Mouse (Mus musculus): ENCODE data around the gene Fam71b.
"Not testable (repeated sequence)": the region's sequence is repeated elsewhere in the genome, so short reads cannot be mapped to it uniquely, and the experiment has no call there.

The Fam71b gene

DNA sequence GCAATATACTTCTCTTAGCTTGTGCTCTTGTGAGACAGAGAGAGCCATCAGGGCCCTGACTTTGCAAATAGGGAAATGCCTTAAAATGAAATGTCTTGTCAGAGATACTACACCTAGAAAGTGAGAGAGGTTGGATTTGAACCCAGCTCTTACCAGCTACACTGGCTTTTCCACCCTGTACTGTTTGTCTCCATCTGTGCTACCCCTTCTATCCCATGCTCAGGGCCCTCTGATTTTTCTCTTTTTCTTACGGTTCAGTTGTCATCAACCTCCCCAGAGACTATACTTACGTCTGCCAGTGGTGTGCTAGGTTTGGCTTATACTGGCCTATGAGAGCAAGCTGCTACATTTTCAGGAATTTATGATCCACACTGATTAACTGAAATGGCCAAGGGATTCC is 11.4 kb upstream of the Fam71b start:
- no peak for DNase-seq

DNA sequence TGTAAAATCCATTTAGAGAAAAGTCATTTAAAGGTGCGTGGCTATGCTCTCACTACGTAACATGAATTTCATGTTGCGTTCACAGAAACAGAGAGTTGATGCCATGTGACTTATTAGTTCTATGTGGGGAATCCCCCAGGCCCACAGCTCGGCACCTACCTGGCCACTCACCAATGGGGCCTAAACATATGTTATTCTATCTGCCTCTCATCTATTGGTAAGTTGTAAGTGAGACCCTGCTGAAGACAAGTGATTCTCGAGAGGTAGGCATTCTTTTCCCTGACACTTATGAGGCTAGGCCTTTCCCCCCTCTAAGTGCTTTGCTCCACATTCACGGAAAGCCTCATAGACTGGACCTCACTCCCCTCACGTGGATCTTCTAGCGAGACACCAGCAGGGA is 9.8 kb upstream of the Fam71b start:
- DNase-seq: no peak

DNA sequence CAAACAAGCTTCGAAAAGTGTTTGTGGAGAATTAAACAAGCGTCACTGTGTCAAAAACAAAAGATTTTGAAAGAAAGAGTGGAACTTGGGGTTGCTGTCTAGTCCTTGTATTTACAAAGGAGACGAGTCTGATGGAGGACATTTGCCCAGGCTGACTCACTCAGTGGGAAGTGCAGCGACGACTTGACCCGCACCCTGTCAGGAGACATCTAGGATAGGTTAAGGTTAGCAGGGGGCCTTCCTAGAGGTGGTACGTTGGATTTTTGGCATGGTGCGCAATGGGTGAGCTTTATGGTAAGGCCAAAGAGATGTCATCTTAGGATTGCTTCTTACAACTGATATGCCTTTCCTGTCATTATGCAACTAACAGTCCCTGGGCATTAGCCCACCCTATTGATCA is 9.3 kb upstream of the Fam71b start:
- no peak for DNase-seq

DNA sequence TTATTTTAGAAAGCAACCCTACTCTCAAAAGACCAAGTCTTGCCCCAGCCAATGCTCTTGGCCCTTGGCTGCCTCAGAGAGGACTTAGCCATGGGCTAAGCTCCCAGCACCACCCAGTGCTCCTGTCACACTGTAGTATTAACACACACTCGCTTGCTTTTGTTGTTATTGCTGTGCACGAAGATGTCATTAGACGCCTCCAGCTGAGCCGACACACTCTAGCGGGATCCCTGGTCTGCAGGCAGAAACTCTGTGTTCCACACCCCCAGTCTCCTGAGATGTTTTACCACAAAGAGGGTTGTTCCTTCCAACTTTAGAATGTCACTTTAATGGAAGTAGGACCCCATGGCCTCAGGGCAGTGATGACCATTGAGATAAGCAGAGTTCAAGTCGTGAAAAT is 7.9 kb upstream of the Fam71b start:
- DNase-seq: peak; percentile 67

DNA sequence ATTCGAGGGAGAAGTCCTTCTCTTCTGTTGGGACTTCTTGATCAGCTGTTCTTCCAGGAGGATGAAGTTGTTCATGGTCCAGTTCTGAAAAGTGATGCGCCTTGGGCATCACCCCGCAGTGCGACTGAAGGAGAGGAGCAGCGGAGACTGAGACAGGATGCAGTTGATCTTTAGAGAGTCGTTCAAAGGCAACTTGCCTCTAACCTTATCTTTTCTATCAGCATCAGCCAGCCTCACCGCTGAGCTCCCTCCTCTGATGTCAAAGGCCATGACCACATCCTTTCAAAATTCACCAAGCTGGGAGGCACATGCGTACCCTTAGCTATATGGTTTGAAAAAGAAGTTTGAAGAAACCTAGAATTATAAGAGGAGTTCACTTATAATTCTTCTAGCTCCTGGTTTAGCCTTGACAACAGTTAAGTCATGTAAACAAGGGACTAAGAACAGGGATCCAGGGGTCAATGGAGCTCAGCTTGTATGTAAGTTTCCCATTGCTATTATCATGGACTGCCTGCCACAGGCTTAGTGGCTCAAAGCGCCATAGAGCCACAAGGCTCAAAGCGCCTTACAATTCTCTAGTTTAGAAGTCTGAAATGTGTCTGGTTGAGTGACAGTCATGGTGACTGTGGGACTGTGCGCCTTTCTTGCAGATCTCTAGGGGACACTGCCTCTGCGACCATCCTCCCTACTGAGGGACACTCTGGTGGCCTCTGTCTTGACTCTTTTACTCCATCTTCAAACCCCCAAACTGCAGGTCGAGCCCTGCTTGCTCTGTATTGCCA is 6.8 kb upstream of the Fam71b start, which contains the start of gene Itk:
Gene Itk, minus strand, starts transcription at position 180 of the 782 bp plus-strand sequence.
- peak; percentile 78 for DNase-seq

DNA sequence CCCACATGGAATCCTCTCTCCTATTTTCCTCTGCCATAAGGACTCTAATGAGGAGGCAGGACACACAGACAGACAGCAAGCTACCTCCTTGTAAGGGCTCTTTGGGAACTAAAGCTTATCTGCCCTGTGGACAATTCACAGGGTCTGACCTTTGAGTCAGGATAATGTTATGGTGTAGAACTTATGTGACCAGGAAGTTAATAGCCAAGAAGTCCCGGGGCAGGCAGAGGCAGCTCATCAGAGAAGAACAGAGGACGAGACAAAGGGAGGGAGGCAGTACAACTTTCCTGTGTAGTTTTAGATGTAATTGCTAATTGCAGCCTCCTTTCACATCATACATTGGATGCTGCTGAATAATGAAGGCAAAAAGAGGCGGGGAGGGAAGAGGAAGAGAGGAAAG is 5.7 kb upstream of the Fam71b start:
- no peak for DNase-seq

DNA sequence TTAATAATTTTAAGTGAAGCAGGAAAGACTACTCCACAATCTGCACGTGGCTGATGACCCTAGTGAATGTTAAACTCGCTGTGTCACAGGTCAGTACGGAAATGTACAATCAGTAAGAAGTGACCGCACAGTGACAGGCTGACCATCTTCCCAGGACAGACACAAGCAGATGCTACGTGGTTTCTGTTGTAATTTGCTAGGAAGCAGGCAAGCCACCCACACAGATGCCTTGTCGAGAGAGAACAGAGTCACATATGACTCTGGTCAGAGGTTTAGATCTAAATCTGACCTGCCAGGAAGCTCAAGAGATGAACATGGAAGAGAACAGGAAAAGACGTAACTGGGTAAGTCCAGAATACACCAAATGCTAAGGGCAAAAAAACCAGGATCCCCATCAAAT is 3.5 kb upstream of the Fam71b start:
- DNase-seq: no peak

DNA sequence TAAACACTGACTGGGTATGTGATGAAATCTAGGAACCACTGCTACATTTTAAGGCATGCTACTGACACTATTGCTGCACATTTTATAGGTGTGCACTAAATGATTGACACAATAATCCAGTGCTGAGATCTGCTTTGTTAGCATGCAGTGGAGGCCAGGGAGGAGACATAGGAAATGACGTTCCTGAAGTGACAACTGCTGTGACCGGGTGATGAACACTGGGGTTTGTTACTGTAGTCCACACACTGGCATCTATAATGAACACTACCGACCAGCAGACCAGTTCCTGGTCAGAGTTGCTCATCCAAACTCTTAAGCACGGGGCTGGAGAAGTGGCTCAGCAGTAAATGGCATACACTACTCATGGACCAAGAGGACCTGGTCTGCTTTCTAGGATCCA is 2.9 kb upstream of the Fam71b start:
- DNase-seq: no peak

DNA sequence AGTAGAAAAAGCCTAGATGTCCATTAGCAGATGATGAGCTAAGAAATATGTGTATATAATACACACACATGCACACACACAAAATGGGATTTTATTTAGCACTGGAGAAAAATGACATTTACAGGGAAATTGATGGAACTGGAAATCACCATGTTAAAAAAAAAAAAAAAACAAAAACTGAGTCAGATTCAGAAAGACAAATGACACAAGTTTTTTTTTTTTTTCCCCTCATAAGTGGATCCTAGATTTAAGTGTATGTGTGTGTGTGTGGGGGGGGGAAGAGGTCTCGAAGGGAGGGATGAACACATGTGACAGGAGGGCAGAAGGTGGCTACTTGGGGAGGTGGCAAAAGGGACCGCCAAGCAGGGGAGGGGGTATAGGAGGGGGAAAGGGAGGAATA is 1.3 kb upstream of the Fam71b start:
- no peak for DNase-seq

DNA sequence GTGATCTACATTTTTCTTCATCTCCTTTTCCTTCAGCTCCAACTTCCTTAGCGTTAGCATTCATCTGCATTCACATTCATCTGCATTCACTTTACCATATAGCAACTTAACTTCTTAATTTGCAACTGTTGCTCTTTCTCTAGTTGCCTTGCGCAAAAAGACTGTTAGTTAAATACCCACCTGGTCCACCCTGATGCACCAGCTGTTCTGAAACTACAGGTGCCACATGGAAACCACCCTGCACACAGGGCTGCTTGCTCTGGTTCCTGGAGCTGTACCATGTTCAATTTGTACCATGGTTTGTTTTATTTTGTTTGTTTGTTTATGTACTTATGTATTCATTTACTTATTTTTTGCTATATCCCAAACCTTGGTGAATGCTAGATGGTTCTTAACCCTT is 661 bp upstream of the Fam71b start:
- DNase-seq: peak; percentile 64

DNA sequence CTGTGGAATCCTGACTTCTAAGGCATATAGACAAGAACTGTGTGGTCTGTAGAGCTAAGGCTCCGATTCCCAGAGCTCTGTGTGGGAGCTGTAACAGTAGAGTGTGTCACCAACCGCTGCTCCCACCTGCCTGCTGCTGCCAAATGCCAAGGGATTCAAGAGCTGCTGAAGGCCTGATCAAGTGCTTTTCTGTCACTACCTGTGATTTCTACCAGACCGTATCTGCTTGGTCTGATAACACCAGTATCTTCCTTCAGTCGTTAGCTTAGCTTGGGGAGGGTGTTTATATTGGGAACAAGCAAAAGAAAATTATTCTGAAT is 461 bp downstream of the Fam71b start:
- DNase-seq: no peak

DNA sequence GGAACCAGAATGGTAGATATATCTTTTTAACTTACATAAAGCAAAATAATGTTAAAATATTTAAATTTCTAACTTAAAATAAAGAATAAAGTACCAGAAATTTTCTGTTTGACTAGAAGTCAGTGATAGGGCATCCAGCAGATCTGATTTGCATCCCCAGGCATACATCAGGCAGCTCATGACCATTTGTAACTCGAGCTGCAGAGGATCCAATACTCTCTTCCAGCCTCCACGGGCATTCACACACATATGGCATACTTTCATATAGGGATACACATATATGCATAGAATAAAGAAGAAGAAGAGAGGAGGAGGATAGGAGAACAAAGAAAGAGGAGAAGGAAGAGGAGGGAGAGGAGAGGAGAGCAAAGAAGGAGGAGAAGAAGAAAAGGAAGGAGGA is 1.5 kb downstream of the Fam71b start:
- no peak for DNase-seq

DNA sequence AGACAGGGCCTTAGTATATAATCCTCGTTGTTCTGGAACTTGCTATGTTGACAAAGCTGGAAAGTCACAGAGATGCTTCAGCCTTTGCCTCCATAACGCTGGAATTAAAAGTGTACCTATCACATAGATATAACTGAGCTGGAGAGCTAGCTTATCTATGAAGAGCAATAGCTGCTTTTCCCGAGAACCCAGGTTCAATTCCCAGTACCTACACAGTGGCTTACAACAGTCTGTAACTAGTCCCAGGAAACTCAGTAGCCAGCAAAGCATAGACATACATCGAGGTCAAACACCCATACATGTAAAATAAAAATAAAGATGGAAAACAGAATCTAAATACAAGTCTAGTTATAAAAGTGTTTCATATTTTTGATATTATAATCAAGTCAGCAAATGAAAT is 2.1 kb downstream of the Fam71b start:
- no peak for DNase-seq

DNA sequence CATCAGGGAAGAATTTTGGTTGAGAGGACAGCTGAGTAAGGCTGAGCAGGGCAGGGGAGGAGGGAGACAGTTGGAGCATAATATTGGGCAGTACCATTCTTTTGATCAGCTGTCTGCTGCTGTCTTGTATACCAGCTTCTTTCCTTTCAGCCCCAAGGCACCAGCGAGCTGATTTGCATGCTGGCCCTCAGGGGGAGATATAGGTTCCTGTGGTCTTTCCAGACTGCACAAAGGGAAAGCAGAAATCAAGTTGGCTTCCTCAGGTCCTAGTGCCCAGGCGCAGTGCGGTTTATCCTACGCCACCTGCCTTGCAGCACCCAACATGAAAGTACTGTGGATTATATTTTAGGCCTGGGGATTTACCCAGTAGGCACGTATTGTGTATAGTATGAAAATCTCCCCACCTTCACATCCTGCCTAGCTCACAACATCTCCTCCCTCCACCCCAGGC is 2.6 kb downstream of the Fam71b start:
- peak; percentile 69 for DNase-seq

DNA sequence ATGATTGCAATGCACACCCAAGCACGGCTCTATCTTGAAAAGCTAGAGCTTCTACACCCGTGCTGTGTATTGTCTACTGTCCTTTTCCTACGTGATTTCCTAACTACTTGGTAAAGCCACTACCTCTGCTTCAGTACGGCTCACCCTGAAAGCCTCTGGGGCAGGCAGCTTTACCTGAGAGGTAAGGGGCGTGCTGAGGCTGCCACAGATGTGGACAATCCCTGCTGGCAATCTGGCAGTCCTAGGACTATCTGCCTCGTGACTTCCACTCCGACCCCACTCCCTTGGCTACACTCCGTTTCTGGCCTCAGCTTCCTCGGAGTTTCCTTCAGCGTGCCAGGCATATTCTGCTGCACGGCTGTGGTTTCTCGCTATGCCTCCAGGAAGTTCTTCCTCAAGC is 5.2 kb downstream of the Fam71b start:
- no peak for DNase-seq

DNA sequence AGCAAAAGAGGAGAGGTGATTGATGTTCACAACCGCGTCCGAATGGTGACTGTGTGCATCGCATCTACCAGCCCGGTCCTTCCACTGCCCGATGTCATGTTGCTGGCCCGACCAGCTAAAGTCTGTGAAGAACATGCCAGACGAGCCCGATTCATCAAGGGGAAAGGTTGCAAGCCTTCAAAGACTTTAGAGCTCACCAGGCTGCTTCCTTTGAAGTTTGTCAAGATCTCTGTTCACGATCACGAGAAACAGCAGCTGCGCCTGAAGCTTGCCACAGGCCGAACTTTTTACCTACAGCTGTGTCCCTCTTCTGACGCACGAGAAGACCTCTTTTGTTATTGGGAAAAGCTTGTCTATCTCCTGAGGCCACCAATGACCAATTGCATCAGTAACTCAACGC is 8.6 kb downstream of the Fam71b start:
- DNase-seq: peak; percentile 70

DNA sequence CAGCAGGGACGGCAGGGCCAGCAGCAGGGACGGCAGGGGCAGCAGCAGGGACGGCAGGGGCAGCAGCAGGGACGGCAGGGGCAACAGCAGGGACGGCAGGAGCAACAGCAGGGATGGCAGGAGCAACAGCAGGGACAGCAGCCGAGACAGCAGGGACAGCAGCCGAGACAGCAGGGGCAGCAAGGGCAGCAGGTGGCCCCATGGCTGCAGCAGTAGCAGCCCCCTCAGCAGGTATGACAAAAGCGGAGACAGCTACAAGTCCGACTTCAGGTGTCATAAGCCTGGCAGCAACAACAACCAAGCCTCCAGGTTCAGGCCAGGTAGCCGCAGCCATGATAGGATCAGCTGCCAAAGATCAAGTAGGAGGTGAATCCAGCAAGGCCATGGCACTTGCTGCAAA is 10.4 kb downstream of the Fam71b start:
- DNase-seq: no peak

DNA sequence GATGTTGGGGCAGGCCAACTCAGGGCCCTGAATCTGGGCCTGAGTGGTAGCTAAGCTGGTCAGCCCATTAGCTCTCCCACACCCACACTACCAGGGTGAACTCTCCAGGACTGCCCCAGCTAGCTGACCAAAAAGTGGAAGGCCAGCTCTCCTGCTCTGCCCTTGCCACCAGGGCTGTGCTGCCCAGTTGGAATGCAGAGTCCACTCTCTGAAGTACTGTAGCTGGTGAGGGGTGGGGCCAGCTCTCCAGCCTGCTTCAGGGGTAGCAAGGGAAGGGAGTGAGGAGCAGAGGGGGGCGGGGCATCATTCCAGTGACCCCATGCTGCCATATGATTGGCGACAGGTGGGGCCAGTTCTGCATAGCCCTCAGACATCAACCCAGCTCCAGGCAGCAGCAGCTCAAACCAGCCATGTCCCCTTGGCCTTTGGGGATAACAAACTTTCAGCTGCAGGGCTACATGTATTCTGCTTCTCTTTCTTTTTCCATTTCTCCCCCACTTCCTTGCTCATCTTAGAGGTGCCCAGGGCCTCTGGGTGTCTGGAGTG is 13.7 kb downstream of the Fam71b start:
- DNase-seq: peak; percentile 1

DNA sequence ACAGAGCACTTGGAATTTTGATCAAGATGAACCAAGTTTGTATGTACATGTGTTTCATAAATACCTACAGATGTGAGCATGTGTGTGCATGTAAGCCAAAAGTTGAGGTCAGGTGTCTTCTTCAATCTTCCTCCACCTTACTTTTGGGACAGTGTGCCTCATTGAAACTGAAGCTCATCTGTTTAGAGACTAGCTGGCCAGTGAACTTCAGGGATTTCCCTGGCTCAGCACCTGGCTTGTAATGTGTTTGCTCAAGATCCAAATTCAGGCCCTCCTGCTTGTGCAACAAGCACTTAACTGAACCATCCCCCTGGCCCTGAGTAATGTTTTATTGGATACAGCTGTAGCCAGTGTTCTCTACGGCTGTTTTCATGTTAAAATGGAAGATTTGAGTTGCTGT is 22.1 kb downstream of the Fam71b start:
- DNase-seq: no peak

DNA sequence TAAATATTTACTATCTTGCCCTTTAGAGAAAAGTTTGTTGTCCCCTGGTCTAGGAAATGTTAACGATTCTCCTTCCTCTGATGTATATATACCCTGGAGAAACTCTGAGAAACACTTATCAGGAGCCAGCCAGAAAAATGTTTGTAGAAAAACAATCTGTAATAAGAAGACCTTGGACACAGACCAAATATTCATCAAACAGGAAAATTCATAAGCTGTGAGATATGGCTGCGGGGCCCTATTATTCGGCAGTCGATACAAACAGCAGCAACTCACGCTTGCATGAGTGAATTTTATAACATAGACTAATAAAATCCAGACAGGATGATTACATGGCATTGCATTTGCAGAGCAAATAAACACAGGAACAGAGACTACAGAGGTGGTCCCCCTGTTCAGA is 22.5 kb downstream of the Fam71b start:
- DNase-seq: no peak

DNA sequence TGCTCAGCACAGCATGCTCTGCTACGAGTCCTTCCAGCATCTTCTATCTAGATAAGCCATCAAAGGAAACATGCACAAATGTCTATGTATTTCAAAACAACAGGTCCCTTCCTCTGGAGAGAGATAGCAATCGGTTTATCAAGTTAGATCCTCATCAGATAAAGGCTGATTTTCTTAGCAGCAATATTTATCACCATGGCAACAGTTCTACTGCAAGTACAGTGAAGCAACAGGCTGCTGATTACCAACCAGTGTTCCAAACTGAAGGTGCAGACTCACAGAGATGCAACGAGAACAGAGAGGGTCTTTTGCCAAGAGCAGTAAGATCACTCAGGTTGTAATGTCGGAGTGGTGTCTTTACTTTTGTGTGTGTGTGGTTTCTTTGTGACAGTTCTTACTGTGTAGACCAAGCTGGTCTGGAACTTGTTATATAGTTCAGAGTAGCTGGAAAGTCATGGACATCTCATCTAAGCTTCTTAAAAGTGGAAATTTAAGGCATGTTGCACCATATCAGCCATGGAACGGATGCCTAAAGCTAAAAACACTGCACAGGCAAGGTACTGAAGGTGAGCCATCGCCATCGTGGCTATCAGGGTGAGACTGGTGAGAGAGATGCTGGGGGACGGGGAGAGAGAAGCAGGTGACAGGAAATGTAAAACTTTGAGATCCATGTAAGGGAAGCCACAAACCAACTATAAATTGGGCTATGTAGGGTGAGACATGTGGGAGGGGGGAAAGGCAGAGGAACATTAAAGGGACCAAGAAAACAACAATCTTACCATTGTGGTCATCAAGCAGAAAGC is 24.9 kb downstream of the Fam71b start:
- DNase-seq: peak; percentile 68

DNA sequence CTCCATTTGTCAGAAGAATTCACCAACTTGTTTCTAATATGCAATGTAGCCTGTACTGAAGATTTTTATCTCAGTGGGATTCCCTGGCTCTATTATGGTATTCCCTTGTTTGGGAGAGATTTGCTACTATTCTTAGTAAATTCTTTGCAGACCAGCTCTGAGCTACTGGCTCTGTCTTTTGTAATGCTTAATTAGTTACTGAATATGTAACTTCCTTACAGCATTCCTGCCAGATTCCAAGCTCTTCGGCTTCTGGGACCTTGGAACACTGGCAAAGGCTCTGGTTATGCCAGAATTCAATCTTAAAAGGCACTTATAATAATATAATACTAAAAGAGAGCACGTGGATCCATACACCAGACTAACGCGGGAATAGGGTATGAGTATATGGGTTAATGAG is 31.8 kb downstream of the Fam71b start:
- DNase-seq: not testable (repeated sequence)

DNA sequence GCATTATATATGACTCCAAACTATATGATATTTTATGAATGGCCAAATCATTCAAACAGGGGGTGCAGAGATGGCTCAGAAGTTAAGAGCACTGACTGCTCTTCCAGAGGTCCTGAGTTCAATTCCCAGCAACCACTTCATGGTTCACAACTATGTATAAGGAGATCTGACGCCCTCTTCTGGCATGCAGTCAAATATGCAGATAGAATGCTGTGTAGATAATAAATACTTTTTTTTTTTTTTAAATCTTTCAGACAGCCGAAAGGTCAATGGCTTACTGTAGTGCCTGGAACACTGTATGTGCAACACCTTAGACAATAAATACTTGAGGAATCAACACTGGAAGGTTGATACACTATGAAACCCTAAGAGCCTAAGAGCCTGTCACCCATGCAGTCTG is 33.8 kb downstream of the Fam71b start:
- DNase-seq: no peak

DNA sequence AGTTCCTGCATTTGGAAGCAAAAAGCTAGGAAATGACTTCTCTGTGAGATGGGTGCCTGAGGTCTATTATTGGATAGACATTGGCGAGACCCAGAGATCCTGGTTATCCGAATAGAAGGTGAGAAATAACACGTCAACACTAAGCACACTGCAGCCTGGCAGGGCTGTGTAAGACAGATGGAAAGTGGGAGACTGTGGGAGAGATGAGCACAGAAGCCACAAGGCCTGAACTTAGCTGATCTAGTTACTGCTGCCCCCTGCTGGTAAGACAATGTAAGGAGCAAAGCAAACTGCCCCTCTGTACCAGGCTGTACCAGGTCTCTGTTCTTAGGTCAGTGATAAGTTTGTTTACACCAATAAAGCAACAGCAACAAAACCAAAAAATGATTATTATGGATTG is 34.8 kb downstream of the Fam71b start:
- peak; percentile 89 for DNase-seq

All from thymus, postnatal 25 days (tissue).